Mouse (Mus musculus) ovary, adult 18-20 months (tissue): ENCODE data around the gene Acr.

ENCODE experiments used
- DNase-seq: peaks from one replicate; pipeline ENCODE4 v3.0.0; 2022; ENCODE audit warnings: low spot score, mixed read lengths

Gene Acr

GRCm38 (mm10) chr15:89622959-89623625 lies 55.0 kb downstream of the Acr start:
- DNase-seq = no peak

- DNase-seq = no peak
These were observed 55.5 kb downstream of the Acr start for GRCm38 (mm10) chr15:89623626-89623959.
